Mouse (Mus musculus): Measurements from ENCODE around the gene Ccdc92. TPM values are rescaled to one million over a fixed set of nuclear protein-coding genes. Genes with fewer than 3 reads are reported as not detected.

Ccdc92 gene
- total RNA-seq, 2 experiments from 2014 or later = 38.7 to 43.3 TPM

GRCm38 (mm10) chr5:124862871-124863741 lies 882 bp upstream of the Ccdc92 start:
- DNase-seq (ENCODE audit: extremely low spot score in 1 of 2, low spot score in 2 of 2) = peak in 1 of 2 experiments; percentile 67
- intact Hi-C loops (cut with DNase I) = loop anchor here (5.0 kb wide), 2 partner anchors 81 to 131 kb away; no protein-coding TSS in a partner anchor

- intact Hi-C loops (cut with DNase I) = loop anchor here (5.0 kb wide), 2 partner anchors 79 to 129 kb away; no protein-coding TSS in a partner anchor
- peak in 1 of 2 experiments; percentile 53 for DNase-seq (ENCODE audit: extremely low spot score in 1 of 2, low spot score in 2 of 2)
Measured at GRCm38 (mm10) chr5:124861463-124861862, 761 bp downstream of the Ccdc92 start.

- intact Hi-C loops (cut with DNase I) = loop anchor here (5.0 kb wide), 2 partner anchors 78 to 128 kb away; no protein-coding TSS in a partner anchor
- peak in 1 of 2 experiments; percentile 31 for DNase-seq (ENCODE audit: extremely low spot score in 1 of 2, low spot score in 2 of 2)
Measured at GRCm38 (mm10) chr5:124860013-124860412, 2.2 kb downstream of the Ccdc92 start.

- intact Hi-C loops (cut with DNase I) = no loop called here
- DNase-seq (ENCODE audit: extremely low spot score in 1 of 2, low spot score in 2 of 2) = no peak
Measured at GRCm38 (mm10) chr5:124854202-124854601, 8.0 kb downstream of the Ccdc92 start.

- intact Hi-C loops (cut with DNase I) = no loop called here
- DNase-seq (ENCODE audit: extremely low spot score in 1 of 2, low spot score in 2 of 2) = no peak
Measured at GRCm38 (mm10) chr5:124853079-124853478, 9.1 kb downstream of the Ccdc92 start.

GRCm38 (mm10) chr5:124852294-124852693 lies 9.9 kb downstream of the Ccdc92 start:
- intact Hi-C loops (cut with DNase I) = no loop called here
- no peak for DNase-seq (ENCODE audit: extremely low spot score in 1 of 2, low spot score in 2 of 2)

GRCm38 (mm10) chr5:124851572-124851971 lies 10.7 kb downstream of the Ccdc92 start:
- DNase-seq (ENCODE audit: extremely low spot score in 1 of 2, low spot score in 2 of 2) = no peak
- intact Hi-C loops (cut with DNase I) = no loop called here

- intact Hi-C loops (cut with DNase I) = no loop called here
- DNase-seq (ENCODE audit: extremely low spot score in 1 of 2, low spot score in 2 of 2) = no peak
Measured at GRCm38 (mm10) chr5:124848994-124849393, 13.2 kb downstream of the Ccdc92 start.

- no peak for DNase-seq (ENCODE audit: extremely low spot score in 1 of 2, low spot score in 2 of 2)
- intact Hi-C loops (cut with DNase I) = no loop called here
Measured at GRCm38 (mm10) chr5:124847014-124847413, 15.2 kb downstream of the Ccdc92 start.

GRCm38 (mm10) chr5:124844929-124845328 lies 17.3 kb downstream of the Ccdc92 start:
- intact Hi-C loops (cut with DNase I) = no loop called here
- peak in 1 of 2 experiments; percentile 7 for DNase-seq (ENCODE audit: extremely low spot score in 1 of 2, low spot score in 2 of 2)

- DNase-seq (ENCODE audit: extremely low spot score in 1 of 2, low spot score in 2 of 2) = peak in 1 of 2 experiments; percentile 17
- intact Hi-C loops (cut with DNase I) = no loop called here
Measured at GRCm38 (mm10) chr5:124843386-124843785, 18.8 kb downstream of the Ccdc92 start.

- DNase-seq (ENCODE audit: extremely low spot score in 1 of 2, low spot score in 2 of 2) = no peak
- intact Hi-C loops (cut with DNase I) = no loop called here
Measured at GRCm38 (mm10) chr5:124840669-124841068, 21.6 kb downstream of the Ccdc92 start.

GRCm38 (mm10) chr5:124840202-124840601 lies 22.0 kb downstream of the Ccdc92 start:
- intact Hi-C loops (cut with DNase I) = no loop called here

GRCm38 (mm10) chr5:124836621-124837020 lies 25.6 kb downstream of the Ccdc92 start:
- intact Hi-C loops (cut with DNase I) = no loop called here
- DNase-seq (ENCODE audit: extremely low spot score in 1 of 2, low spot score in 2 of 2) = no peak

More at GRCm38 (mm10) chr5:124840202-124840601, 22.0 kb downstream of the Ccdc92 start:
- no peak for DNase-seq (ENCODE audit: extremely low spot score in 1 of 2, low spot score in 2 of 2)

- DNase-seq (ENCODE audit: extremely low spot score in 1 of 2, low spot score in 2 of 2) = no peak
- intact Hi-C loops (cut with DNase I) = no loop called here
Measured at GRCm38 (mm10) chr5:124836075-124836474, 26.1 kb downstream of the Ccdc92 start.

GRCm38 (mm10) chr5:124835218-124835617 lies 27.0 kb downstream of the Ccdc92 start:
- DNase-seq (ENCODE audit: extremely low spot score in 1 of 2, low spot score in 2 of 2) = no peak
- intact Hi-C loops (cut with DNase I) = no loop called here

- intact Hi-C loops (cut with DNase I) = no loop called here
- DNase-seq (ENCODE audit: extremely low spot score in 1 of 2, low spot score in 2 of 2) = no peak
Measured at GRCm38 (mm10) chr5:124830331-124830730, 31.9 kb downstream of the Ccdc92 start.

- DNase-seq (ENCODE audit: extremely low spot score in 1 of 2, low spot score in 2 of 2) = no peak
- intact Hi-C loops (cut with DNase I) = no loop called here
Measured at GRCm38 (mm10) chr5:124822128-124822894, 39.9 kb downstream of the Ccdc92 start.

- DNase-seq (ENCODE audit: extremely low spot score in 1 of 2, low spot score in 2 of 2) = no peak
- intact Hi-C loops (cut with DNase I) = no loop called here
Measured at GRCm38 (mm10) chr5:124817050-124817449, 45.2 kb downstream of the Ccdc92 start.

All from left cerebral cortex, postnatal 10 days (tissue).